Mouse (Mus musculus) testis, adult 2 months (tissue): Measurements from ENCODE around the gene Slmap.

Source experiments
- CTCF ChIP-seq: fragments of 200-500 bp; IDR thresholded peaks from 2 replicates; pipeline ENCODE4 v1.5.1; 2012; ENCODE audit warnings: low read depth, mild to moderate bottlenecking, inconsistent platforms, low read length, moderate library complexity; ENCODE audit not compliant: control insufficient read depth, insufficient read depth, insufficient replicate concordance
- POLR2A ChIP-seq: fragments of 200-500 bp; IDR thresholded peaks from 2 replicates; pipeline ENCODE4 v1.6.1; 2012; ENCODE audit warnings: low read depth, mild to moderate bottlenecking, inconsistent platforms, low read length, moderate library complexity; ENCODE audit not compliant: control insufficient read depth

DNA sequence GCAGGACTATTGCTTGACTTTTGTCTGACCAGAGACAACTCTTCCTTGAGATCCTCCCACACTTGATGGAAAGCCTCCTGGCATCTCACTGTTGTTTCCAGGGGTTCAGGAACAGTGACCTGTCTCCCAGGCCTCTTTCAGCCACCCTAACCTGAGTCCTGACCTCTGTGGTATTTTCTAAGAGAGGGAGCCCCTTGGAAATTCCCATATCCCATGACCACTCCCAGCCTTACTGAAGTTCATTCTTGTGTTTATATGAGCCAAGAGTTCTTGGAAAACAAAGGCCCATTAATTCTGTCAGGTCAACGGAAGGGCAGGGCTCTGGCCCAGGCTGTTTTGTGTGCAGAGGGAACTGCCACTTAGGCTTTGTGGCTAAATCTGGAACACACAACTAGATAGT, 22.9 kb upstream of the Slmap start:
- TF ChIP-seq POLR2A (no peak), CTCF (no peak)
